Mouse (Mus musculus) testis, adult 2 months (tissue): ENCODE measurements at regions not wholly inside any gene's neighbourhood (a gene's known extent, or its start where the extent isn't known, plus 50 kb on each side); places are given as distances from the start of the nearest gene placed in this dataset.

Source experiments
- CTCF ChIP-seq: fragments of 200-500 bp; IDR thresholded peaks from 2 replicates; pipeline ENCODE4 v1.5.1; 2012; ENCODE audit warnings: low read depth, mild to moderate bottlenecking, inconsistent platforms, low read length, moderate library complexity; ENCODE audit not compliant: control insufficient read depth, insufficient read depth, insufficient replicate concordance
- POLR2A ChIP-seq: fragments of 200-500 bp; IDR thresholded peaks from 2 replicates; pipeline ENCODE4 v1.6.1; 2012; ENCODE audit warnings: low read depth, mild to moderate bottlenecking, inconsistent platforms, low read length, moderate library complexity; ENCODE audit not compliant: control insufficient read depth

DNA sequence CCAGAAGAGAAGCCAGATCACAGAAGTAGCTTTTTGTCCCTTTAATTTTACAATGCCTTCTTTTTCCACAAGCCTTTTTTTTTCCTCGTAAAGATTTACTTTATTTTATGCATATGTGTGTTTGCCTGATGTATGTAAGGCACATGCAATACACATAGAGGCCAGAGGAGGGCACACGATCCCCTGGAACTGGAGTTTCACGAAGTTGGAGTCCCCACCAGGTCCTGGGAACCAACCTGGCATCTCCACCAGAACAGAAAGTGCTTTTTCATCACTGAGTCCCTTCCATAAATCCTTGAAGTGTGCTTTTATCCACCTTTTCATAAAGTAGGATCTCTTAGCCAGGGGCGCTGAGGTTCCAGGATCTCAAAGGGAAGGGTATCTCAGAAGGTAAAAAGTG is 152.8 kb downstream of the Gm45692 start:
- no peak; the same call in 1 of the 2 replicates for TF ChIP-seq CTCF
- no peak for TF ChIP-seq POLR2A
